Mouse (Mus musculus) heart, postnatal 0 days (tissue): ENCODE results near the gene Igf2r. TPM values are rescaled to one million over a fixed set of nuclear protein-coding genes. Genes with fewer than 3 reads are reported as not detected.

ENCODE experiments used
- ATAC-seq: fragments of 200-750 bp; cut with Nextera tagmentation; 2 replicates; pipeline ENCODE4 v1.8.0; 2017; ENCODE audit warnings: low read depth, moderate number of reproducible peaks, moderate library complexity; ENCODE audit not compliant: insufficient read depth
- DNase-seq: peaks from one replicate; pipeline ENCODE4 v3.0.0-alpha.2; 2016; ENCODE audit warnings: low spot score
- H3K27ac ChIP-seq: fragments of 300-500 bp; sonication (generic); 2 replicates; pipeline ENCODE4 v1.5.1; 2014; ENCODE audit warnings: low read depth, mild to moderate bottlenecking
- H3K27me3 ChIP-seq: fragments of 300-500 bp; sonication (generic); 2 replicates; pipeline ENCODE4 v1.6.1; 2014; ENCODE audit warnings: low read length, mixed read lengths; ENCODE audit not compliant: control insufficient read depth, insufficient read depth
- H3K36me3 ChIP-seq: fragments of 300-500 bp; sonication (generic); replicated peaks from 2 replicates; pipeline ENCODE4 v1.6.1; 2014; ENCODE audit warnings: low read length, mixed read lengths; ENCODE audit not compliant: control insufficient read depth, insufficient read depth
- H3K4me1 ChIP-seq: fragments of 300-500 bp; sonication (generic); 2 replicates; pipeline ENCODE4 v1.6.1; 2014; ENCODE audit warnings: antibody characterized with exemption; ENCODE audit not compliant: control insufficient read depth, insufficient read depth
- H3K4me2 ChIP-seq: fragments of 300-500 bp; sonication (generic); 2 replicates; pipeline ENCODE4 v1.6.1; 2014; ENCODE audit warnings: low read depth, mild to moderate bottlenecking, low read length, moderate library complexity
- H3K4me3 ChIP-seq: fragments of 300-500 bp; sonication (generic); 2 replicates; pipeline ENCODE4 v1.5.1; 2014; ENCODE audit warnings: low read depth, low read length
- H3K9ac ChIP-seq: fragments of 300-500 bp; sonication (generic); replicated peaks from 2 replicates; pipeline ENCODE4 v1.6.1; 2014; ENCODE audit warnings: low read depth, low read length, mixed read lengths
- H3K9me3 ChIP-seq: fragments of 300-500 bp; sonication (generic); replicated peaks from 2 replicates; pipeline ENCODE4 v1.6.1; 2016; ENCODE audit warnings: low read length; ENCODE audit not compliant: control insufficient read depth
- CTCF ChIP-seq: IDR thresholded peaks from 2 replicates; pipeline ENCODE4 v1.5.1; 2016; ENCODE audit warnings: antibody characterized with exemption, control low read depth, low read depth
- EP300 ChIP-seq: IDR thresholded peaks from 2 replicates; pipeline ENCODE4 v1.6.1; 2016; ENCODE audit warnings: antibody characterized with exemption, low read depth
- WGBS: fragments of 180-500 bp; shearing (Covaris S2); extraction: QIAGEN DNeasy Blood & Tissue Kit; methylation state at CpG from one replicate; pipeline ENCODE4 v1.1.7; 2014; 5-methylcytosine and 5-hydroxymethylcytosine counted together
- polyA plus RNA-seq: library from polyadenylated mRNA; unstranded; fragments of >200 nt; fragmentation: Nextera tagmentation; extraction: Ambion mirVana; gene quantifications from 2 replicates; pipeline ENCODE4 v1.2.1, GENCODE M21; 2015
- total RNA-seq: library from RNA; depleted of rRNA; stranded (reverse); fragments of >200 nt; gene quantifications from 2 replicates; pipeline ENCODE4 v1.2.3, GENCODE M21; 2014; ENCODE audit warnings: low replicate concordance

Igf2r gene
- total and polyA plus RNA-seq, 2 experiments from 2014 or later = 59.9 to 424 TPM

DNA sequence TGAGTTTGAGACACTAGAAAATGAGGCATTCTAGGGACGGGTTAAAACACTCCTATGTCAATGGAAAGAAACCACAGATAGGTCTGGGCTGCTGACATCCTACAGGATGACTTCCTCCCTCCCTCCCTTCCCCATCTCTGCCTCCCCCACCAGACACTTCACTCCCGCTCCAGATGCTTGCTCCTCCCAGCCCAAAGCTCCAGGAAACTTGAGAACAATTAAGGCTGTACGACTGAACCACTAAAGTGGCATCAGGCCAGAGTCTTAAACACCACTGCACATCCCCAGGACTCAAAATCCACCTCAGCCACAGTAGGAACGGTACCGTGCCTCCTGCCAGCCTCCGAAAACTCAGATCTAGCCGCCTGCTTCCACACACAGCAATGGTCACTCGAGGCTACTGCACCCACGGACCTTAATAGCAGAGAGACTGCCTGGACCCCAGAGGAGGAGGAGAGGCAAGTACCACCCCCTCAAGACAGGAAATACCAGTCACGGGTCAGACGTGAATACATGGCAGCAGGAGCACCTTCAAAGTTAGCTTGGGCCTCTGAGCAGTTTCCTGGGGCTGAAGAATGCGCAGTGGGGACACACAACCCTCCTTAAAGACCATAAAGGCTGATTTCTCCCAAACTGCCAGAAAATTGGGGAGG is 35.1 kb downstream of the Igf2r start:
- 0 out of 2 replicates have a peak overlapping the region, but pooled peaks have one; percentile 3 for H3K4me3 ChIP-seq
- peak; percentile 63 for DNase-seq

DNA sequence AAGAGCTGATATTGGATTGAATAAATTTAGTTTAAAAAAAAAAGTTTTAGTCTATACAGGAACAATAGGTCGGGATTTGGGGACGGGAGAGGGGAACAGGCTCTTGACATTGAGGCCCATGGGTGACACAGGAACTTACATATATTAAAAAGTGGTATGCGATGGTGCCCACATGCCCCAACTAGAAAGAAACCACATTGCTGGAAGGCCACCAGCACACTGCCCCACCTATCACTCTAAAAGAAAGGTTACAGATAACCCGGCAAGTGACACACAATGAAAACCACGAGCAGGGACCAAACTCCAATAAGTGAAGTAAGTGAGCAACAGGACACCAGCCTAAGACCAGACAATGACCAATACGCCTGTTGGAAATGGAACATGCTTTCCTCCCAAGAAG is 36.3 kb downstream of the Igf2r start:
- no peaks in the 10 kb centered on the region for H3K9me3 ChIP-seq
- no peak overlapping the region for H3K4me3 ChIP-seq
- peaks cover 43% of the 10 kb centered on the region for H3K4me1 ChIP-seq
- H3K9ac ChIP-seq = no peak overlapping the region
- DNase-seq (no peak), ATAC-seq (no peak)
- H3K36me3 ChIP-seq = peaks cover 62% of the 10 kb centered on the region
- WGBS = 50% methylated on average over 6 of the region's 6 CpGs
- H3K27me3 ChIP-seq = no peaks in the 10 kb centered on the region
- no peak for TF ChIP-seq CTCF
- no peak for TF ChIP-seq EP300
- peak overlapping the region; percentile 9; the same call in 1 of the 2 replicates for H3K27ac ChIP-seq
- peak overlapping the region; percentile 17; the same call in 1 of the 2 replicates for H3K4me2 ChIP-seq

More for the DNA sequence above, 35.1 kb downstream of the Igf2r start:
- H3K9me3 ChIP-seq = no peaks in the 10 kb centered on the region
- no peak overlapping the region for H3K9ac ChIP-seq
- WGBS = 20% methylated on average over 12 of the region's 12 CpGs
- no peaks in the 10 kb centered on the region for H3K27me3 ChIP-seq
- TF ChIP-seq CTCF (no peak), EP300 (no peak)
- peak overlapping the region; percentile 81 for H3K27ac ChIP-seq
- ATAC-seq = peak; percentile 15; the same call in 1 of the 2 replicates
- H3K4me1 ChIP-seq = peaks cover 54% of the 10 kb centered on the region
- H3K36me3 ChIP-seq = peaks cover 55% of the 10 kb centered on the region
- H3K4me2 ChIP-seq = peak overlapping the region; percentile 35

DNA sequence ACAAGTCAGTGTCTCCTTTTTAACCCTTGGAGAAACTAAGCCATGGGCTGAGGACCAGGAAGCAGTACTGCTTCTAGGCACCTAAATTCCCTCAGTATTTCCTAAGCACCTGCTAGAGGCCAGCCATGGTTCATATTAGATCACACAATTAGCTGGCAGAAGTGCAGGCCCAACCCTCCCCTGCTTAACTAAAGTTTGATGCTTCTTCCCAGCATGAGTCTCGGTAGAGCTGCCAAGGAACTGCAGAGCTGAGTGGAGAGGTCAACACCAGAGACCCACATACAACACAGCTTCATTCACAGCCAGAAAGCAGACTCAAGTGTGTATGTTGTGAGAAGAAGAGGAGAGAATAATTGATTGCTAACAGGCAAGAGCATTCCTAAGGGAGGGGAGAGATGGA is 40.9 kb downstream of the Igf2r start:
- 23% methylated on average over 1 of the region's 1 CpGs for WGBS
- no peak for TF ChIP-seq EP300
- Histone ChIP-seq H3K4me1 (peaks cover 40% of the 10 kb centered on the region), H3K36me3 (peaks cover 45% of the 10 kb centered on the region), H3K27ac (no peak overlapping the region; the same call in 1 of the 2 replicates), H3K9me3 (no peaks in the 10 kb centered on the region), H3K4me2 (no peak overlapping the region), H3K27me3 (no peaks in the 10 kb centered on the region), H3K4me3 (no peak overlapping the region), H3K9ac (no peak overlapping the region)
- DNase-seq (no peak), ATAC-seq (no peak)

DNA sequence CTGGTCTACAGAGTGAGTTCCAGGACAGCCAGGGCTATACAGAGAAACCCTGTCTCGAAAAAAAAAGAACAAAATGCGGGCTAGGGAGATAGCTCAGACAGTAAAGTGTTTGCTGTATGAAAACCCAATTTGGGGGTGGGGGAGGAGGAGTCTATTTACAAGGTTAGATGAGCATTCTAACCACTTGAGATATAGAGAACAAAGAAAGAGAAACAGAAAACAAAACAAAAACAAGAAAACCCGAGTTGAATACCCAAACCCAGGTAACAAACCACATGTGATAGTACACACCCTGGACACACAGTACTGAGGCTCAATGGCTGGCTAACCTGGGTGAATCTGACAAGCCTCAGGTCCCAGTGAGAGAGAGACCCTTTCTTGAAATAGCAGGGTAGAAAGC is 41.7 kb downstream of the Igf2r start:
- Histone ChIP-seq H3K4me2 (no peak overlapping the region), H3K27me3 (no peaks in the 10 kb centered on the region), H3K27ac (no peak overlapping the region), H3K9me3 (no peaks in the 10 kb centered on the region), H3K36me3 (peaks cover 42% of the 10 kb centered on the region), H3K4me1 (peaks cover 39% of the 10 kb centered on the region), H3K4me3 (no peak overlapping the region), H3K9ac (no peak overlapping the region)
- WGBS = 72% methylated on average over 3 of the region's 3 CpGs
- TF ChIP-seq EP300 (no peak), CTCF (no peak)
- DNase-seq = no peak
- ATAC-seq = no peak

DNA sequence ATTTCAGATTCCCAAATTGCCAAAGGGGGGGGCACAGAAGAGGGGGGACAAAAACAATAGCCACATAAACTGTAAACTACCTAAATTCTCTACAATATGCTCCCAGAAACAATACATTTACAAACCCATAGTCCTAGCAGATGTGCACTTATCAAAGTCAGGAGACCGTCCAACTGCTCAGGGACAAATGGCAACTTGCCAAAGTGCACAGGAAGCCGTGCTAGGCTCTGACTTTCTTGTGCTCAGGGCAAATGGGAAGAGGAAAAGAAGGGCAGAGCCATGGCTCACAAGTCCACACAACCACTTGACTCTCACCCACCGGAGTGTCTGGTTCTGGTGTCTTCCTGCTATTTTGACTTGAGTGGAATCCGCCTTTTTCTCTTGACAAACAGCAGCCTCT is 43.6 kb downstream of the Igf2r start:
- Histone ChIP-seq H3K4me3 (no peak overlapping the region), H3K4me1 (peaks cover 45% of the 10 kb centered on the region), H3K9me3 (no peaks in the 10 kb centered on the region), H3K4me2 (no peak overlapping the region), H3K27me3 (no peaks in the 10 kb centered on the region), H3K36me3 (peaks cover 42% of the 10 kb centered on the region), H3K27ac (peak overlapping the region; percentile 88), H3K9ac (no peak overlapping the region)
- ATAC-seq (peak; percentile 63), DNase-seq (peak; percentile 86)
- TF ChIP-seq CTCF (no peak), EP300 (peak; percentile 71; the same call in 1 of the 2 replicates)
- 10% methylated on average over 4 of the region's 4 CpGs for WGBS
